Mouse (Mus musculus) midbrain, embryonic 12.5 days (tissue): ENCODE data around the gene Zfp385a. TPM values are rescaled to one million over a fixed set of nuclear protein-coding genes. Genes with fewer than 3 reads are reported as not detected.

ENCODE experiments used
- ATAC-seq: fragments of 200-750 bp; cut with Nextera tagmentation; 2 replicates; pipeline ENCODE4 v1.8.0; 2017; ENCODE audit warnings: low read depth, moderate TSS enrichment, moderate library complexity; ENCODE audit not compliant: low FRiP score
- H3K27ac ChIP-seq: fragments of 300-500 bp; sonication (generic); replicated peaks from 2 replicates; pipeline ENCODE4 v1.5.1; 2016; ENCODE audit warnings: mild to moderate bottlenecking
- H3K27me3 ChIP-seq: fragments of 300-500 bp; sonication (generic); 2 replicates; pipeline ENCODE4 v1.6.1; 2016; ENCODE audit warnings: mild to moderate bottlenecking
- H3K36me3 ChIP-seq: fragments of 300-500 bp; sonication (generic); 2 replicates; pipeline ENCODE4 v1.6.1; 2016
- H3K4me1 ChIP-seq: fragments of 300-500 bp; sonication (generic); 2 replicates; pipeline ENCODE4 v1.6.1; 2016
- H3K4me2 ChIP-seq: fragments of 300-500 bp; sonication (generic); replicated peaks from 2 replicates; pipeline ENCODE4 v1.6.1; 2016; ENCODE audit warnings: mild to moderate bottlenecking, moderate library complexity
- H3K4me3 ChIP-seq: fragments of 300-500 bp; sonication (generic); 2 replicates; pipeline ENCODE4 v1.5.1; 2016; ENCODE audit warnings: mild to moderate bottlenecking
- H3K9ac ChIP-seq: fragments of 300-500 bp; sonication (generic); replicated peaks from 2 replicates; pipeline ENCODE4 v1.6.1; 2016; ENCODE audit warnings: mild to moderate bottlenecking, moderate library complexity
- H3K9me3 ChIP-seq: fragments of 300-500 bp; sonication (generic); 2 replicates; pipeline ENCODE4 v1.6.1; 2016; ENCODE audit warnings: mild to moderate bottlenecking
- WGBS: fragments of 180-500 bp; shearing (Covaris S2); methylation state at CpG from one replicate; pipeline ENCODE4 v1.1.7; 2016; 5-methylcytosine and 5-hydroxymethylcytosine counted together
- polyA plus RNA-seq: library from polyadenylated mRNA; unstranded; fragments of >200 nt; fragmentation: Nextera tagmentation; extraction: Ambion mirVana; gene quantifications from 2 replicates; pipeline ENCODE4 v1.2.1, GENCODE M21; 2016

Zfp385a gene
- polyA plus RNA-seq, 1 experiment from 2014 or later = 20.8 TPM

GRCm38 (mm10) chr15:103359869-103360602 lies 20.1 kb upstream of the Zfp385a start:
- no peak overlapping the region for H3K9ac ChIP-seq
- H3K27ac ChIP-seq = no peak overlapping the region
- ATAC-seq = no peak
- H3K9me3 ChIP-seq = no peaks in the 10 kb centered on the region
- H3K4me2 ChIP-seq = no peak overlapping the region
- H3K4me1 ChIP-seq = peaks cover 10% of the 10 kb centered on the region
- 89% methylated on average over 5 of the region's 5 CpGs for WGBS
- no peaks in the 10 kb centered on the region for H3K27me3 ChIP-seq
- H3K36me3 ChIP-seq = no peaks in the 10 kb centered on the region
- H3K4me3 ChIP-seq = no peak overlapping the region

GRCm38 (mm10) chr15:103359122-103359510 lies 19.2 kb upstream of the Zfp385a start:
- H3K9me3 ChIP-seq = no peaks in the 10 kb centered on the region
- no peak overlapping the region for H3K4me2 ChIP-seq
- WGBS = 57% methylated on average over 1 of the region's 1 CpGs
- peaks cover 3% of the 10 kb centered on the region; the same call in 1 of the 2 replicates for H3K36me3 ChIP-seq
- H3K27ac ChIP-seq = no peak overlapping the region
- no peak for ATAC-seq
- 0 out of 2 replicates have a peak, but pooled peaks cover 1% of the 10 kb centered on the region for H3K4me1 ChIP-seq
- no peak overlapping the region for H3K9ac ChIP-seq
- no peak overlapping the region for H3K4me3 ChIP-seq
- H3K27me3 ChIP-seq = no peaks in the 10 kb centered on the region

GRCm38 (mm10) chr15:103358278-103359121 lies 18.6 kb upstream of the Zfp385a start:
- H3K27ac ChIP-seq = no peak overlapping the region
- WGBS = 40% methylated on average over 4 of the region's 4 CpGs

GRCm38 (mm10) chr15:103357817-103358216 lies 17.9 kb upstream of the Zfp385a start:
- Histone ChIP-seq H3K36me3 (peaks cover 7% of the 10 kb centered on the region), H3K9me3 (no peaks in the 10 kb centered on the region), H3K27ac (no peak overlapping the region), H3K9ac (no peak overlapping the region), H3K4me1 (no peaks in the 10 kb centered on the region), H3K27me3 (no peaks in the 10 kb centered on the region), H3K4me2 (no peak overlapping the region), H3K4me3 (no peak overlapping the region)
- 86% methylated on average over 4 of the region's 4 CpGs for WGBS
- ATAC-seq = no peak

More at GRCm38 (mm10) chr15:103358278-103359121, 18.6 kb upstream of the Zfp385a start:
- H3K27me3 ChIP-seq = no peaks in the 10 kb centered on the region
- H3K9me3 ChIP-seq = no peaks in the 10 kb centered on the region
- no peak overlapping the region for H3K4me2 ChIP-seq
- H3K36me3 ChIP-seq = peaks cover 7% of the 10 kb centered on the region
- no peak overlapping the region for H3K4me3 ChIP-seq
- no peak overlapping the region for H3K9ac ChIP-seq
- no peaks in the 10 kb centered on the region for H3K4me1 ChIP-seq
- no peak for ATAC-seq

- H3K36me3 ChIP-seq = peaks cover 19% of the 10 kb centered on the region
- no peak overlapping the region for H3K4me2 ChIP-seq
- no peak overlapping the region for H3K27ac ChIP-seq
- H3K4me1 ChIP-seq = no peaks in the 10 kb centered on the region
- 85% methylated on average over 4 of the region's 4 CpGs for WGBS
- H3K9ac ChIP-seq = no peak overlapping the region
- no peak overlapping the region for H3K4me3 ChIP-seq
- no peaks in the 10 kb centered on the region for H3K9me3 ChIP-seq
- H3K27me3 ChIP-seq = no peaks in the 10 kb centered on the region
- ATAC-seq = no peak
Observed at GRCm38 (mm10) chr15:103356130-103356529, 16.2 kb upstream of the Zfp385a start.

- no peak overlapping the region for H3K9ac ChIP-seq
- 88% methylated on average over 4 of the region's 4 CpGs for WGBS
- H3K36me3 ChIP-seq = peaks cover 26% of the 10 kb centered on the region
- no peak overlapping the region for H3K27ac ChIP-seq
- no peak for ATAC-seq
- H3K4me2 ChIP-seq = no peak overlapping the region
- no peaks in the 10 kb centered on the region for H3K4me1 ChIP-seq
- H3K4me3 ChIP-seq = no peak overlapping the region
- no peaks in the 10 kb centered on the region for H3K9me3 ChIP-seq
- no peaks in the 10 kb centered on the region for H3K27me3 ChIP-seq
Observed at GRCm38 (mm10) chr15:103355420-103355819, 15.5 kb upstream of the Zfp385a start.

- Histone ChIP-seq H3K4me1 (no peaks in the 10 kb centered on the region), H3K27ac (no peak overlapping the region), H3K27me3 (no peaks in the 10 kb centered on the region), H3K4me2 (no peak overlapping the region), H3K36me3 (peaks cover 33% of the 10 kb centered on the region), H3K4me3 (no peak overlapping the region), H3K9ac (no peak overlapping the region), H3K9me3 (no peaks in the 10 kb centered on the region)
- 89% methylated on average over 2 of the region's 2 CpGs for WGBS
- no peak for ATAC-seq
Observed at GRCm38 (mm10) chr15:103354690-103355089, 14.8 kb upstream of the Zfp385a start.

- Histone ChIP-seq H3K4me2 (no peak overlapping the region), H3K4me3 (no peak overlapping the region), H3K4me1 (no peaks in the 10 kb centered on the region), H3K27me3 (no peaks in the 10 kb centered on the region), H3K9ac (no peak overlapping the region), H3K36me3 (peaks cover 36% of the 10 kb centered on the region), H3K9me3 (no peaks in the 10 kb centered on the region), H3K27ac (no peak overlapping the region)
- 96% methylated on average over 11 of the region's 11 CpGs for WGBS
- no peak; the same call in 1 of the 2 replicates for ATAC-seq
Observed at GRCm38 (mm10) chr15:103353511-103354256, 13.8 kb upstream of the Zfp385a start.

- WGBS = 39% methylated on average over 4 of the region's 4 CpGs
- H3K36me3 ChIP-seq = peaks cover 36% of the 10 kb centered on the region
- ATAC-seq = peak; percentile 58
Observed at GRCm38 (mm10) chr15:103352856-103353255, 13.0 kb upstream of the Zfp385a start.

GRCm38 (mm10) chr15:103347275-103347684 lies 7.4 kb upstream of the Zfp385a start:
- Histone ChIP-seq H3K4me3 (no peak overlapping the region), H3K27me3 (no peaks in the 10 kb centered on the region), H3K9me3 (no peaks in the 10 kb centered on the region), H3K27ac (no peak overlapping the region), H3K4me1 (no peaks in the 10 kb centered on the region; the same call in 1 of the 2 replicates), H3K36me3 (peaks cover 42% of the 10 kb centered on the region), H3K9ac (no peak overlapping the region), H3K4me2 (no peak overlapping the region)
- 4% methylated on average over 2 of the region's 2 CpGs for WGBS
- no peak for ATAC-seq

More at GRCm38 (mm10) chr15:103352856-103353255, 13.0 kb upstream of the Zfp385a start:
- Histone ChIP-seq H3K4me1 (no peaks in the 10 kb centered on the region), H3K27ac (no peak overlapping the region), H3K9ac (no peak overlapping the region), H3K27me3 (no peaks in the 10 kb centered on the region), H3K4me3 (no peak overlapping the region), H3K9me3 (no peaks in the 10 kb centered on the region), H3K4me2 (no peak overlapping the region)

- ATAC-seq = no peak
- 88% methylated on average over 6 of the region's 6 CpGs for WGBS
- Histone ChIP-seq H3K4me1 (peaks cover 3% of the 10 kb centered on the region; the same call in 1 of the 2 replicates), H3K9me3 (no peaks in the 10 kb centered on the region), H3K27me3 (peaks cover 11% of the 10 kb centered on the region), H3K4me3 (no peak overlapping the region), H3K9ac (no peak overlapping the region), H3K27ac (no peak overlapping the region), H3K4me2 (no peak overlapping the region), H3K36me3 (peaks cover 28% of the 10 kb centered on the region)
Observed at GRCm38 (mm10) chr15:103345789-103346188, 5.9 kb upstream of the Zfp385a start.
